Mouse (Mus musculus): ENCODE data around the gene Shisal1. TPM values are rescaled to one million over a fixed set of nuclear protein-coding genes. Genes with fewer than 3 reads are reported as not detected.

The Shisal1 gene
- polyA plus RNA-seq, 1 experiment from 2014 or later: 1.1 TPM

DNA sequence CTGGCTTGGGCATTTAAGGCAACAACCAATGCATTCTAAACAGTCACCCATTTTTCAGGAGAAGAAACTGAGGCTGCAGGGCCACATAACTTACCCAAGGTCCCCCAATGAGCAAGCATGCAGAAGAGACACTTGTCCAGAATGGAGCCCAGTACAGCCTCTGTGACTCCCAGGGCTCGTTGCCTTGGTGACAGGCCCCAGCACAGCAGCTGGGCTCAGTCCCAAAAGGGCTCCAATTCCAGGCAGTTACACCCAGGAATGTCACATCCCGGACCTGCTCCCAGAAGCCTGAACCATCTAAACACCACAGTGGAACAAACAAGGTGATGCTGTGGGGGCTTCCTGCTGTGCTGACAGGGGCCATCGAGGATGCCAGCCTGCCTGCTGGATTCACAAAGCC is 6.1 kb downstream of the Shisal1 start:
- Histone ChIP-seq H3K9me3 (replicated peaks; ENCODE audit: control insufficient read depth, low read length) (no peaks in the 10 kb centered on the region), H3K27ac (ENCODE audit: low read length) (no peak overlapping the region), H3K4me3 (ENCODE audit: low read length) (no peak overlapping the region), H3K9ac (ENCODE audit: low read length) (no peak overlapping the region), H3K27me3 (ENCODE audit: control insufficient read depth, insufficient read depth, low read length) (peaks cover 41% of the 10 kb centered on the region), H3K36me3 (ENCODE audit: control insufficient read depth, insufficient read depth) (no peaks in the 10 kb centered on the region), H3K4me1 (ENCODE audit: control insufficient read depth, insufficient read depth, low read length) (0 out of 2 replicates have a peak, but pooled peaks cover 2% of the 10 kb centered on the region), H3K4me2 (ENCODE audit: low read depth, low read length) (no peak overlapping the region)
- WGBS: 49% methylated on average over 3 of the region's 3 CpGs
- no peak for ATAC-seq (replicated peaks; ENCODE audit: extremely low read depth, insufficient read depth, low FRiP score)

DNA sequence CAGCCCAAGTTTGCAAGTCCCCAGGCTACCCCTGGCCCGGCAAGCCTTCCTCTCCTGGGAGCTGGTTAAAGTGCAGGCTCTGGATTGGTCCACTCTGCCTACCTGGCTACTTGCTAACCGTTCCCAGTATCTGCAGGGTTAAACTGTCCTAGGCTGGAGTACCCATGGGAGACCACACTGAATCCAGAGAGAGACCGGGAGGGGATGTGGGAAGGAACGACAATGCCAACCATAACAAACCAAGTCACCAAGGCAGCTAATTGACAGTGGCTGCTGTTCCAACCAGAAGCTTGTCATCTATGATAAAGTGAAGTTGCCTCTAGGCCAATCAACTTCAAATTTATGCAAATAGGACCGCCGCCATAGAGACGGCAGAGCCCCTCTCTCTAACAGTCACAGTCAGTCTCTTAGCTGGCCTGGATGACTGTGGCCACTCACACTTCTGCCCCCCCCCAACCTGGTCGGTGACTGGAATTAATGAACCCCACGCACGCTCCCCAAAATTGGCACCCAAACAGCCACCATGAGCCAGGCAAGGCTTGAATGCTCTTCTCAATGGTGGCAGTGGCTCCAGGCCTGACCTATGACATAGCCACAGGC is 13.2 kb downstream of the Shisal1 start:
- Histone ChIP-seq H3K27me3 (ENCODE audit: control insufficient read depth, insufficient read depth, low read length) (no peaks in the 10 kb centered on the region), H3K4me1 (ENCODE audit: control insufficient read depth, insufficient read depth, low read length) (0 out of 2 replicates have a peak, but pooled peaks cover 3% of the 10 kb centered on the region), H3K4me3 (ENCODE audit: low read length) (no peak overlapping the region), H3K36me3 (ENCODE audit: control insufficient read depth, insufficient read depth) (no peaks in the 10 kb centered on the region), H3K27ac (ENCODE audit: low read length) (no peak overlapping the region), H3K9me3 (replicated peaks; ENCODE audit: control insufficient read depth, low read length) (no peaks in the 10 kb centered on the region), H3K9ac (ENCODE audit: low read length) (no peak overlapping the region), H3K4me2 (ENCODE audit: low read depth, low read length) (no peak overlapping the region)
- no peak for ATAC-seq (replicated peaks; ENCODE audit: extremely low read depth, insufficient read depth, low FRiP score)
- 69% methylated on average over 10 of the region's 10 CpGs for WGBS

DNA sequence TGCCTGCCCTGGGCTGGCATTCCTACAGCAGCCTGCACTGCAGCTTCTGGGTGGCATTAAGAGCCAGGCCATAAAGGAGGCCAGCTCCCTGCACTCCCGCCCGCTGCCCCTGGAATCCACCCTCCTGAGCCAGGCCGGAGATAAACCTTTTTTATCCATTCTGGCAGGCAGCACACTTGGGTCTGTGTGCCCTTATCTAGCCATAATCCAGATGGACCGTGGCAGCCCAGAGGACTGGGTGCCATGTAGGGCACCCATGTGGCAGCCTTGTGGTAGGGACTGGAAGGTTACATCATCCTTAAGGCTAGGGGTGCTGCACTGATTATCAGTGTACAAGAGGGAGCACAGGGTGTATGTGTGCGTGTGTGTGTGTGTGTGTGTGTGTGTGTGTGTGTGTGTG is 16.4 kb downstream of the Shisal1 start:
- no peak overlapping the region for H3K27ac ChIP-seq (ENCODE audit: low read length)
- no peak overlapping the region for H3K4me2 ChIP-seq (ENCODE audit: low read depth, low read length)
- no peaks in the 10 kb centered on the region for H3K27me3 ChIP-seq (ENCODE audit: control insufficient read depth, insufficient read depth, low read length)
- WGBS: 43% methylated on average over 5 of the region's 5 CpGs
- 0 out of 2 replicates have a peak, but pooled peaks have one; percentile 35 for ATAC-seq (replicated peaks; ENCODE audit: extremely low read depth, insufficient read depth, low FRiP score)
- no peak overlapping the region for H3K9ac ChIP-seq (ENCODE audit: low read length)
- H3K36me3 ChIP-seq (ENCODE audit: control insufficient read depth, insufficient read depth): no peaks in the 10 kb centered on the region
- H3K4me1 ChIP-seq (ENCODE audit: control insufficient read depth, insufficient read depth, low read length): 0 out of 2 replicates have a peak, but pooled peaks cover 3% of the 10 kb centered on the region
- H3K9me3 ChIP-seq (replicated peaks; ENCODE audit: control insufficient read depth, low read length): no peaks in the 10 kb centered on the region
- H3K4me3 ChIP-seq (ENCODE audit: low read length): no peak overlapping the region

DNA sequence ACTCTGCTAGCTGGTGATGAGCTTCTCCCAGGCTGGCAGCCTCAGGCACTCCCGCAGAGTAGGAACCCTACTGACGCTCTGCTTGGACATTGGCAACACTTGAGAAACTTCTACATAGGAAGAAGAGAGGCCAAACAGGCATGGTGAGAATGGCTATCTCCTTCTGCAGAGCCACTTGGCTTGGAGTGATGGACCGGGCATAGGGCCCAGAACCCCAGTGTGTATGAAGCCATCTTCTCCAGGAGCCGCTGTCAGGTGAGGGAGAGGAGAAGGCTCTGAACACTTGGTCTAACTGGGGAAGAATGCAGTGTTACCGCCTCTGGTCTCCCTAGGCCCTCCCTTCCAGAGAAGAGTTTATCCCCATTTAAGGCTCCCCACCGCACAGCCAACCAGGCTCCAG is 19.3 kb downstream of the Shisal1 start:
- ATAC-seq (replicated peaks; ENCODE audit: extremely low read depth, insufficient read depth, low FRiP score): no peak
- Histone ChIP-seq H3K4me3 (ENCODE audit: low read length) (no peak overlapping the region), H3K4me2 (ENCODE audit: low read depth, low read length) (no peak overlapping the region), H3K27ac (ENCODE audit: low read length) (no peak overlapping the region), H3K9ac (ENCODE audit: low read length) (no peak overlapping the region), H3K27me3 (ENCODE audit: control insufficient read depth, insufficient read depth, low read length) (no peaks in the 10 kb centered on the region), H3K36me3 (ENCODE audit: control insufficient read depth, insufficient read depth) (no peaks in the 10 kb centered on the region), H3K9me3 (replicated peaks; ENCODE audit: control insufficient read depth, low read length) (no peaks in the 10 kb centered on the region), H3K4me1 (ENCODE audit: control insufficient read depth, insufficient read depth, low read length) (peaks cover 7% of the 10 kb centered on the region; the same call in 1 of the 2 replicates)
- 89% methylated on average over 6 of the region's 6 CpGs for WGBS

DNA sequence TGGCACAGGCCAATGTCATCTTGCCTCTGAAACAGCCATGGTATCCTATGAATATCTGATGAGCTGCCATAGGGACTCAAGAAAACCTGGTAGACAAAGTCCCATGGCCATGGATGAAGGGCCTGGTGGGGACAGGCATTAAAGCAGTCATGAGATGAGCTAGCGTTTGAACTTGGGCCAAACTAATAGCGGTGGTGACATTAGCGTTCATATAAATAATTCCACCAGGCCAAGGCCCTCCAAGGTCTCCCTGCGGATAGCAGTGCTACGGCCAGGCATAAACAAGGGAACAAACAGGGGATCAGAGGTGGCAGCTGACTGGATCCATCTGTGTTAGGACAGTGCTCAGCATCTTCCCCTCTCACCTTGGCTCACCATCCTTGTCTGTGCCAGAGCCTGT is 21.2 kb downstream of the Shisal1 start:
- Histone ChIP-seq H3K9me3 (replicated peaks; ENCODE audit: control insufficient read depth, low read length) (no peaks in the 10 kb centered on the region), H3K36me3 (ENCODE audit: control insufficient read depth, insufficient read depth) (no peaks in the 10 kb centered on the region), H3K27ac (ENCODE audit: low read length) (no peak overlapping the region), H3K4me1 (ENCODE audit: control insufficient read depth, insufficient read depth, low read length) (peaks cover 7% of the 10 kb centered on the region; the same call in 1 of the 2 replicates), H3K27me3 (ENCODE audit: control insufficient read depth, insufficient read depth, low read length) (peaks cover 2% of the 10 kb centered on the region; the same call in 1 of the 2 replicates), H3K4me2 (ENCODE audit: low read depth, low read length) (no peak overlapping the region), H3K4me3 (ENCODE audit: low read length) (no peak overlapping the region), H3K9ac (ENCODE audit: low read length) (no peak overlapping the region)
- no peak for ATAC-seq (replicated peaks; ENCODE audit: extremely low read depth, insufficient read depth, low FRiP score)
- 80% methylated on average over 5 of the region's 5 CpGs for WGBS

DNA sequence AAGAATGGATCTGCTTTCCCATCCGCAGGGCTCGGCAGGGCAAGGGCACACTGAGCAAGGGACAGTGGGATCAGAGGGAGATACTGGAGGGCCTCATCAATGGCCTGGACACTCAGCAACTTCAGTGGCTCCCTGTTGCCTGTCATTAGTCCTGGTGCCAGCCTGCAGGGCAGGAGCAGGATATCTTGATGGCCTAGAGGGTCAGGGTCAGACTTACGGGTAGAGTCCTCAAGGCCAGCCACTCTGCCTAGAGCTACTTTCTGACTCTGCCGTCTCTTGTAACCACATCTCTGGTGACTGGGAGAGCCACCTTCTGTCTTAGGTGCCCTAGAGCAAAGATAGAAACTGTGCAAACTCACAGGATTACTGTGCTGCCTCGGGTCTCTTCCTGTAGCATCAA is 23.1 kb downstream of the Shisal1 start:
- no peaks in the 10 kb centered on the region for H3K36me3 ChIP-seq (ENCODE audit: control insufficient read depth, insufficient read depth)
- peaks cover 4% of the 10 kb centered on the region; the same call in 1 of the 2 replicates for H3K4me1 ChIP-seq (ENCODE audit: control insufficient read depth, insufficient read depth, low read length)
- H3K4me3 ChIP-seq (ENCODE audit: low read length): no peak overlapping the region
- H3K4me2 ChIP-seq (ENCODE audit: low read depth, low read length): no peak overlapping the region
- no peak overlapping the region for H3K9ac ChIP-seq (ENCODE audit: low read length)
- H3K9me3 ChIP-seq (replicated peaks; ENCODE audit: control insufficient read depth, low read length): no peaks in the 10 kb centered on the region
- no peak overlapping the region for H3K27ac ChIP-seq (ENCODE audit: low read length)
- H3K27me3 ChIP-seq (ENCODE audit: control insufficient read depth, insufficient read depth, low read length): peaks cover 3% of the 10 kb centered on the region
- ATAC-seq (replicated peaks; ENCODE audit: extremely low read depth, insufficient read depth, low FRiP score): no peak
- 55% methylated on average over 5 of the region's 5 CpGs for WGBS

DNA sequence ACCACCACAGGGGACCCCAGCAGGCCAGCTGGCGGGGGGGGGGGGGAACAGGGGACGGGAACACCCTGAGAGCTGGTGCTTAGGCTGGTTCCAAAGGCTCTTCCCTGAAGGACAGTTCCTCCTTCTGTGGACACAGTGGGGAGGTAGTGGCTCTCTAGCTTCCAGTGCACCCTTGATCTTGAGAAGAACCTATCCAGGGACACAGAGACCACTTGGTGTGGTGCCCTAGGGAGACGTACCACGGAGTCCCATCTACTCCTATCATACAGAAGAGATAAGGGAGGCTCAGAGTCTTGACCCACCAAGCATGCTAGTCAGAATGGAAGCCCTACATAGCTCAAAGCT is 28.7 kb downstream of the Shisal1 start:
- no peak for ATAC-seq (replicated peaks; ENCODE audit: extremely low read depth, insufficient read depth, low FRiP score)
- Histone ChIP-seq H3K4me3 (ENCODE audit: low read length) (no peak overlapping the region), H3K27ac (ENCODE audit: low read length) (no peak overlapping the region), H3K36me3 (ENCODE audit: control insufficient read depth, insufficient read depth) (no peaks in the 10 kb centered on the region), H3K4me1 (ENCODE audit: control insufficient read depth, insufficient read depth, low read length) (peaks cover 6% of the 10 kb centered on the region; the same call in 1 of the 2 replicates), H3K9ac (ENCODE audit: low read length) (no peak overlapping the region), H3K4me2 (ENCODE audit: low read depth, low read length) (no peak overlapping the region), H3K27me3 (ENCODE audit: control insufficient read depth, insufficient read depth, low read length) (peaks cover 6% of the 10 kb centered on the region), H3K9me3 (replicated peaks; ENCODE audit: control insufficient read depth, low read length) (no peaks in the 10 kb centered on the region)
- WGBS: 51% methylated on average over 3 of the region's 4 CpGs

DNA sequence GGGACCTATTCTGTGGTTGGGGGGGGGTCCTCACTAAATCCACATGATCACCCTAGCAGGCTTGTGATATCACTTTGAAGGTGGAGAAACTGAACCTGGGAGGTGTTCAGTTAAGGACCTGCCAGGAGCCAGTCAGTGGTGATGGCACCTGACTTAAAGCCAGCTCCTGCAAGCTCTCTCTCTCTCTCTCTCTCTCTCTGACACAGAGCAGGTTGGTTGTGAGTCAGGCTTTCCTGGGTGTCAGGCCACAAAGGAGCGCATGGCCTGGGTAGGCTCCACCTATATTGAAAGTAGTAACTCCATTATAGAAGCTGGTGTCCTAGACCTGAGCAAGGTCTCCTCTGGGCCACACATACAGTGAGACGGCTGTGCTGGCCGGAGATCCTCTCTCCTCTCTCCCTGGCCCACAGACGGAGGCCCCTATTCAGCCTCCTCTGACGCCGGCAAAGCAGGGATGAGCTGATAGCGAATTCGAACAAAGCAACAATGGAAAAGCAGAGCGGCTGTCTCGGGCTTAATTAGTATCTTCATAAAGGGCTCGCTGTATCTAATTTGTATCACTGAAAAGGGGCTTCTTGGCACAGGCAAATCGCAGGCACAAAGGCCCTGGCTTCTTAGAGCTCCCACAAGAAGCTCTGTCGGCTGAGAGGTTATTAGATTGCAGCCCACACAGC is 29.2 kb downstream of the Shisal1 start:
- no peak overlapping the region for H3K4me2 ChIP-seq (ENCODE audit: low read depth, low read length)
- no peak for ATAC-seq (replicated peaks; ENCODE audit: extremely low read depth, insufficient read depth, low FRiP score)
- no peak overlapping the region for H3K4me3 ChIP-seq (ENCODE audit: low read length)
- no peak overlapping the region for H3K27ac ChIP-seq (ENCODE audit: low read length)
- 43% methylated on average over 13 of the region's 13 CpGs for WGBS
- H3K4me1 ChIP-seq (ENCODE audit: control insufficient read depth, insufficient read depth, low read length): peaks cover 6% of the 10 kb centered on the region; the same call in 1 of the 2 replicates
- H3K36me3 ChIP-seq (ENCODE audit: control insufficient read depth, insufficient read depth): no peaks in the 10 kb centered on the region
- no peak overlapping the region for H3K9ac ChIP-seq (ENCODE audit: low read length)
- peaks cover 6% of the 10 kb centered on the region for H3K27me3 ChIP-seq (ENCODE audit: control insufficient read depth, insufficient read depth, low read length)
- no peaks in the 10 kb centered on the region for H3K9me3 ChIP-seq (replicated peaks; ENCODE audit: control insufficient read depth, low read length)

DNA sequence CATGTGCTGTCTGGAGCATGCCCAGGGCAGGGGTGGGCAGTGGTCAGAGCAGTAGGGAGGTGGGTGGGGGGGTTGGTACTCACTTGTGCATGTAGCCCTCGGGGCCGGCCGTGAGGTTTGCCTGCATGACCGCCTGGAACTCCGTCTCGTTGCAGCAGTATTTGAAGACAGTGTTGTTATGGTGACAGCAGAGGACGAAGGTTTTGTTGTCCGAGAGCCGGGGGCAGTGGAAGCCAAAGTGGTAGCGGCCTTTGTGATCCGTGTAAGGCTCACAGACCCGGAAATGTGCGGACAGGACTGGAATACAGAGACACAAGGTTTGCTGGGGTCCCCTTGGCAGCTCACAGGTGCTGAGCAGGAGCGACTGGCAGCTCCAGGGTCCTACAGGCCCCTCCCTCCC is 29.9 kb downstream of the Shisal1 start:
- no peak overlapping the region for H3K27ac ChIP-seq (ENCODE audit: low read length)
- H3K9me3 ChIP-seq (replicated peaks; ENCODE audit: control insufficient read depth, low read length): no peaks in the 10 kb centered on the region
- H3K9ac ChIP-seq (ENCODE audit: low read length): no peak overlapping the region
- H3K4me1 ChIP-seq (ENCODE audit: control insufficient read depth, insufficient read depth, low read length): peaks cover 6% of the 10 kb centered on the region; the same call in 1 of the 2 replicates
- ATAC-seq (replicated peaks; ENCODE audit: extremely low read depth, insufficient read depth, low FRiP score): no peak
- no peak overlapping the region for H3K4me3 ChIP-seq (ENCODE audit: low read length)
- no peak overlapping the region for H3K4me2 ChIP-seq (ENCODE audit: low read depth, low read length)
- whole genome bisulfite sequencing: 82% methylated on average over 14 of the region's 14 CpGs
- peaks cover 6% of the 10 kb centered on the region for H3K27me3 ChIP-seq (ENCODE audit: control insufficient read depth, insufficient read depth, low read length)
- H3K36me3 ChIP-seq (ENCODE audit: control insufficient read depth, insufficient read depth): no peaks in the 10 kb centered on the region

Data from heart, embryonic 16.5 days (tissue).